Mouse (Mus musculus): Measurements from ENCODE around the gene Ccdc85c. TPM values are rescaled to one million over a fixed set of nuclear protein-coding genes. Genes with fewer than 3 reads are reported as not detected.

Ccdc85c gene
- polyA plus RNA-seq, 1 experiment: 100 TPM

GRCm38 (mm10) chr12:108255511-108255919 is 19.7 kb downstream of the Ccdc85c start:
- TF ChIP-seq POLR2A (IDR thresholded peaks at IDR 0.05; ENCODE audit: low read depth, low read length) (no peak), CTCF (IDR thresholded peaks at IDR 0.05; ENCODE audit: extremely low read depth, insufficient read length, insufficient replicate concordance, low read depth, low read length) (no peak)
- H3K27me3 ChIP-seq (ENCODE audit: control insufficient read depth, insufficient read depth, low read length): no peaks in the 10 kb centered on the region
- no peaks in the 10 kb centered on the region for H3K36me3 ChIP-seq (ENCODE audit: control insufficient read depth, insufficient read depth, low read length)
- no peak overlapping the region for H3K4me3 ChIP-seq (ENCODE audit: low read depth, low read length)
- peaks cover 56% of the 10 kb centered on the region for H3K4me1 ChIP-seq (ENCODE audit: control insufficient read depth, insufficient read depth, insufficient read length, low read length)
- H3K27ac ChIP-seq (ENCODE audit: insufficient read depth, low read depth, low read length): no peak overlapping the region
- 28% methylated on average over 8 of the region's 8 CpGs for WGBS

GRCm38 (mm10) chr12:108253042-108253441 is 22.2 kb downstream of the Ccdc85c start:
- peaks cover 72% of the 10 kb centered on the region for H3K4me1 ChIP-seq (ENCODE audit: control insufficient read depth, insufficient read depth, insufficient read length, low read length)
- H3K36me3 ChIP-seq (ENCODE audit: control insufficient read depth, insufficient read depth, low read length): peaks cover 1% of the 10 kb centered on the region; the same call in 1 of the 2 replicates
- no peaks in the 10 kb centered on the region for H3K27me3 ChIP-seq (ENCODE audit: control insufficient read depth, insufficient read depth, low read length)
- H3K4me3 ChIP-seq (ENCODE audit: low read depth, low read length): no peak overlapping the region
- 66% methylated on average over 12 of the region's 12 CpGs for WGBS
- TF ChIP-seq POLR2A (IDR thresholded peaks at IDR 0.05; ENCODE audit: low read depth, low read length) (no peak), CTCF (IDR thresholded peaks at IDR 0.05; ENCODE audit: extremely low read depth, insufficient read length, insufficient replicate concordance, low read depth, low read length) (no peak)
- peak overlapping the region; percentile 99 for H3K27ac ChIP-seq (ENCODE audit: insufficient read depth, low read depth, low read length)

GRCm38 (mm10) chr12:108251825-108252542 is 23.2 kb downstream of the Ccdc85c start:
- Histone ChIP-seq H3K27ac (ENCODE audit: insufficient read depth, low read depth, low read length) (peak overlapping the region; percentile 99), H3K27me3 (ENCODE audit: control insufficient read depth, insufficient read depth, low read length) (no peaks in the 10 kb centered on the region), H3K4me1 (ENCODE audit: control insufficient read depth, insufficient read depth, insufficient read length, low read length) (peaks cover 75% of the 10 kb centered on the region), H3K36me3 (ENCODE audit: control insufficient read depth, insufficient read depth, low read length) (peaks cover 1% of the 10 kb centered on the region; the same call in 1 of the 2 replicates), H3K4me3 (ENCODE audit: low read depth, low read length) (peak overlapping the region; percentile 51)
- 31% methylated on average over 15 of the region's 15 CpGs for WGBS
- no peak for TF ChIP-seq POLR2A (IDR thresholded peaks at IDR 0.05; ENCODE audit: low read depth, low read length)
- no peak for TF ChIP-seq CTCF (IDR thresholded peaks at IDR 0.05; ENCODE audit: extremely low read depth, insufficient read length, insufficient replicate concordance, low read depth, low read length)

- Histone ChIP-seq H3K27me3 (ENCODE audit: control insufficient read depth, insufficient read depth, low read length) (no peaks in the 10 kb centered on the region), H3K27ac (ENCODE audit: insufficient read depth, low read depth, low read length) (peak overlapping the region; percentile 99), H3K4me3 (ENCODE audit: low read depth, low read length) (peak overlapping the region; percentile 51), H3K4me1 (ENCODE audit: control insufficient read depth, insufficient read depth, insufficient read length, low read length) (peaks cover 76% of the 10 kb centered on the region), H3K36me3 (ENCODE audit: control insufficient read depth, insufficient read depth, low read length) (peaks cover 1% of the 10 kb centered on the region; the same call in 1 of the 2 replicates)
- TF ChIP-seq CTCF (IDR thresholded peaks at IDR 0.05; ENCODE audit: extremely low read depth, insufficient read length, insufficient replicate concordance, low read depth, low read length) (no peak), POLR2A (IDR thresholded peaks at IDR 0.05; ENCODE audit: low read depth, low read length) (peak; percentile 48; the same call in 1 of the 2 replicates)
- WGBS: 59% methylated on average over 31 of the region's 31 CpGs
These were observed 24.0 kb downstream of the Ccdc85c start for GRCm38 (mm10) chr12:108251034-108251792.

DNA sequence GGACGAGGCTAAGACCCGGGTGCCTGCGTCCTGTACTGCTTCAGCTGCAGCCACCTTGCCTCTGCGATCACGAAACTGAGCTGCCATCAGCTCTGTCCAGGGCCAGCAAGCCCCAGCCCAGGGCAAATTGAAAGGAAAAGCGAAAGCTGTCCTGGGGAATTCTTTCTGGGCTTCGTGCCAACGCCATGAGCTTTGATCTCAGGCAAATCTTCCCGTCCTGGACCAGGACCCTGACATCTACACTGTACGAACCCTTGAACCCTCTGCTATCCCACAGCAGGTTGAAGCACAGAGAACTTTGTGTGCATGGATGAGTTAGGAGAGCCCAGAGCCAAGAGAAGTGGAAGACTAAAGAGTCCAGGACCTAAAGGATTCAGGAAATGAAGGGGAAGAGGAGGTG is 25.7 kb downstream of the Ccdc85c start:
- peaks cover 1% of the 10 kb centered on the region; the same call in 1 of the 2 replicates for H3K36me3 ChIP-seq (ENCODE audit: control insufficient read depth, insufficient read depth, low read length)
- H3K27me3 ChIP-seq (ENCODE audit: control insufficient read depth, insufficient read depth, low read length): no peaks in the 10 kb centered on the region
- TF ChIP-seq CTCF (IDR thresholded peaks at IDR 0.05; ENCODE audit: extremely low read depth, insufficient read length, insufficient replicate concordance, low read depth, low read length): no peak
- peak; percentile 43 for TF ChIP-seq POLR2A (IDR thresholded peaks at IDR 0.05; ENCODE audit: low read depth, low read length)
- H3K4me3 ChIP-seq (ENCODE audit: low read depth, low read length): peak overlapping the region; percentile 46
- whole genome bisulfite sequencing: 12% methylated on average over 10 of the region's 10 CpGs
- peaks cover 81% of the 10 kb centered on the region for H3K4me1 ChIP-seq (ENCODE audit: control insufficient read depth, insufficient read depth, insufficient read length, low read length)
- H3K27ac ChIP-seq (ENCODE audit: insufficient read depth, low read depth, low read length): peak overlapping the region; percentile 90

DNA sequence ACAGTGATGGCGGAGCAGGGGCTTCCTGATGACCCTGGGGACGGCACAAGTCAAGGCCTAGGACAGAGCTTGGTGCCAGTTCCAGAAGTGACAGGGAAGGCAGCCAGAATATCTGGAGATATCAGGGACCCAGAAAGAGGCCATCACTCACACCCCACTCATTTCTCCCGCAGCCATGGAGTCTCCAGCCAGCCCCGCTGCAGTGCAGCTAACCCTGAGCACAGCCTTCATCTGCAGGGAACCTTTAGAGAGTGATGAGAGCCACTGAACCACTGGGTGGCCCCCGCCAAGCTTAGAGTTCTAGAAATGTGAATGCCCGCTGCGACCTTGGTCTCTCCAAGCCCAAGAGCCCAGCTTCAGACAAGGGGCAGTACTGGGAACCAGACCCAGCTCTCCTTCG is 26.2 kb downstream of the Ccdc85c start:
- TF ChIP-seq POLR2A (IDR thresholded peaks at IDR 0.05; ENCODE audit: low read depth, low read length): no peak
- TF ChIP-seq CTCF (IDR thresholded peaks at IDR 0.05; ENCODE audit: extremely low read depth, insufficient read length, insufficient replicate concordance, low read depth, low read length): no peak
- 81% methylated on average over 8 of the region's 8 CpGs for WGBS
- peak overlapping the region; percentile 46 for H3K4me3 ChIP-seq (ENCODE audit: low read depth, low read length)
- peaks cover 1% of the 10 kb centered on the region; the same call in 1 of the 2 replicates for H3K36me3 ChIP-seq (ENCODE audit: control insufficient read depth, insufficient read depth, low read length)
- peak overlapping the region; percentile 90 for H3K27ac ChIP-seq (ENCODE audit: insufficient read depth, low read depth, low read length)
- H3K4me1 ChIP-seq (ENCODE audit: control insufficient read depth, insufficient read depth, insufficient read length, low read length): peaks cover 86% of the 10 kb centered on the region
- no peaks in the 10 kb centered on the region for H3K27me3 ChIP-seq (ENCODE audit: control insufficient read depth, insufficient read depth, low read length)
